Mouse (Mus musculus) heart, embryonic 10.5 days (tissue): ENCODE measurements around the gene Hus1. TPM values are rescaled to one million over a fixed set of nuclear protein-coding genes. Genes with fewer than 3 reads are reported as not detected.

Experiments
- DNase-seq: peaks from one replicate; pipeline ENCODE4 v3.0.0-alpha.2; 2017; ENCODE audit warnings: low spot score
- H3K27ac ChIP-seq: fragments of 300-500 bp; sonication (generic); 2 replicates; pipeline ENCODE4 v1.5.1; 2016; ENCODE audit warnings: mild to moderate bottlenecking
- H3K27me3 ChIP-seq: fragments of 300-500 bp; sonication (generic); 2 replicates; pipeline ENCODE4 v1.6.1; 2016; ENCODE audit warnings: mild to moderate bottlenecking; ENCODE audit not compliant: poor library complexity, insufficient read depth, severe bottlenecking
- H3K36me3 ChIP-seq: fragments of 300-500 bp; sonication (generic); 2 replicates; pipeline ENCODE4 v1.6.1; 2016; ENCODE audit warnings: mild to moderate bottlenecking, moderate library complexity
- H3K4me1 ChIP-seq: fragments of 300-500 bp; sonication (generic); 2 replicates; pipeline ENCODE4 v1.6.1; 2016; ENCODE audit warnings: mild to moderate bottlenecking
- H3K4me3 ChIP-seq: fragments of 300-500 bp; sonication (generic); 2 replicates; pipeline ENCODE4 v1.5.1; 2016; ENCODE audit warnings: mild to moderate bottlenecking, moderate library complexity
- H3K9me3 ChIP-seq: fragments of 300-500 bp; sonication (generic); 2 replicates; pipeline ENCODE4 v1.6.1; 2016; ENCODE audit warnings: mild to moderate bottlenecking, moderate library complexity
- WGBS: fragments of 180-500 bp; shearing (Covaris S2); methylation state at CpG from one replicate; pipeline ENCODE4 v1.1.7; 2016; 5-methylcytosine and 5-hydroxymethylcytosine counted together
- polyA plus RNA-seq: library from polyadenylated mRNA; unstranded; fragments of >200 nt; fragmentation: Nextera tagmentation; extraction: Ambion mirVana; gene quantifications from 2 replicates; pipeline ENCODE4 v1.2.1, GENCODE M21; 2016

Hus1 gene
- 15.9 and 20.2 TPM in 2 replicates for polyA plus RNA-seq

DNA sequence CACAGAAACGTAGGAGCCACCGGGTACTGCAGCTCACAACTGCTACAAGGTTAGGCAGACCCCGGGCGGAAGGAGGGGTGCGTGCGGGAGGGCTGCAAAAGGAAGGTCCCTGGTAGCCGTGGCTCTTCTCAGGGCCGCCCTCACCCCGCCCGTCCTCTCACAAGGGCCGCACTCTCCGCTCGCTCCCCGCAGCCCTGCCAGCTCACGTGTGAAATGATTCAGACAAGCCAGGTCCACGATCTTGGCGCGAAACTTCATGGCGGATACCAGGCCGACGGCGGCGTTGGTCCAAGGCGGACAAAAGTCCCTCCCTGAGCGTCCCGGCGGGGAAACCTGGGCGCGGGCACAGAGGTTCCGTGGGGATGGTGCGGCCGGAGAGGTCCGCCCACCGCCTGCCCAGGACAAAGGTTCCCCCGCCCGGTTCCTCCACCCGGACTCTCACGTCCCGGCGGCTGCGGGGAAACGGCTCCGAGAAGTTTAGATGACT, at the start of gene Hus1:
TSS of gene Hus1 (minus strand) at position 339 of the 487 bp plus-strand sequence.
- Histone ChIP-seq H3K27me3 (no peaks in the 10 kb centered on the region), H3K27ac (peak within 1 kb of the TSS; percentile 98), H3K4me1 (peaks cover 9% of the 10 kb centered on the region; the same call in 1 of the 2 replicates), H3K4me3 (peak within 1 kb of the TSS; percentile 84), H3K9me3 (no peaks in the 10 kb centered on the region), H3K36me3 (peaks cover 23% of the 10 kb centered on the region)
- DNase-seq, result peak; percentile 95
- under 1% methylated on average over 43 of the region's 43 CpGs for WGBS

DNA sequence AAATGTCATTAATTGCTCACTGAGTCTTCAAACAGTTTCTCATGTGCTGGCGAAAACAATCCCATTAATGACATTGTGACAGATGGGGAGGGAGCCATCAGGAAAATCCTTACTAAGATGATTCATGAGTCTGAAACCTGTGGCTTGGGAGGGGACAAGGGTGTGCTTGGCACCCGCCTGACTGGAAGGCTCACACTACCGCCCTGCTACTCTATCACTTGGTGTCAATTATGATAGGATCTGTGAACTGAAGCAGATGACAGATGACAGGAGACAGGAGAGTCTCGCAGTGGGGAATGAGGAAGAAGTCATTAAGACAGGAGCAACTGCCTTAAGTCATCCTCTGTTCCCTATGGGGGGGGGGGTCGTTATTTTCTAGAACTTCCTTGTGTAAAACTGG, 49.5 kb upstream of the Hus1 start:
- 30% methylated on average over 5 of the region's 5 CpGs for WGBS
- Histone ChIP-seq H3K9me3 (no peaks in the 10 kb centered on the region), H3K4me3 (no peak overlapping the region), H3K4me1 (peaks cover 6% of the 10 kb centered on the region; the same call in 1 of the 2 replicates), H3K27ac (no peak overlapping the region), H3K27me3 (no peaks in the 10 kb centered on the region), H3K36me3 (no peaks in the 10 kb centered on the region)
- no peak for DNase-seq

DNA sequence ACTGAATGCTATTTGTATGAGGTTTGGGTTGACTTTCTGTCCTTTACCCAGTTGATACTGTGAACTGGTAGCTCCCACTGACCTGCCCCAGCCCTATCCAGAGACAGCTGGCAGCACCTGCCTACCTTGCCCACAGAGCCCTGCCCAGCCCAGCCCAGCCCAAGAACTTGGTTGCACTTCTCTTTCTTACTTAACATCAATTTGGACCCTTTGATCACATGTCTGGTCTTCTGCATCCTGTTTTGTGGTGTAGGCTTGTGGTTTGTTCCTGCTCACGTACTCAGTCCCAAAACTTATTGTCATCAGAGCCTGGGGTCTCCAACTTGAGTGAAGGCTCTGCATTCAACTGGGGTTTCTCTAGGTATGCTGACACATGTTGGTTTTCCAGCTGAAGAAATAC, 49.0 kb upstream of the Hus1 start:
- Histone ChIP-seq H3K27me3 (no peaks in the 10 kb centered on the region), H3K9me3 (no peaks in the 10 kb centered on the region), H3K27ac (no peak overlapping the region), H3K4me1 (peaks cover 6% of the 10 kb centered on the region; the same call in 1 of the 2 replicates), H3K4me3 (no peak overlapping the region), H3K36me3 (no peaks in the 10 kb centered on the region)
- DNase-seq, result no peak
- 78% methylated on average over 1 of the region's 1 CpGs for WGBS

DNA sequence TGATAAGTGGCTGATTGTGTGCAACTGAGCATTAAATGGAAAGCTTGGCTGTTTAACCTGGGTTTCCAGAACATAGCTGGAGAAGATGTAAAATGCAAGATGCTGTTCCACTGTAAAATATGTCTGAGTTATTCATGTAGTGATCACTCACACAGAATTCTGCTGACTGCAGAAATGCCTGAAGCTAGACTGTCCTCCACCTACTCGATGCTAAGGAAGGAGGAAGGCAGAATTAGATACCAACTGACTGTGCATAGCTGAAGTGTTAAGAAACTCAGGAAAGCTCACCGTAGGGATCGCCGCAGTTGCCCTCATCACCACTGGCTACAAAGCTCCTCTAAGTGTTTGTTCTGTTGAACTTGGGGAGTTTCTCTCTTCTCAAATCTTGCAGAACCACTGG, 46.7 kb upstream of the Hus1 start:
- 84% methylated on average over 4 of the region's 4 CpGs for whole genome bisulfite sequencing
- H3K4me1 ChIP-seq, result peaks cover 6% of the 10 kb centered on the region; the same call in 1 of the 2 replicates

DNA sequence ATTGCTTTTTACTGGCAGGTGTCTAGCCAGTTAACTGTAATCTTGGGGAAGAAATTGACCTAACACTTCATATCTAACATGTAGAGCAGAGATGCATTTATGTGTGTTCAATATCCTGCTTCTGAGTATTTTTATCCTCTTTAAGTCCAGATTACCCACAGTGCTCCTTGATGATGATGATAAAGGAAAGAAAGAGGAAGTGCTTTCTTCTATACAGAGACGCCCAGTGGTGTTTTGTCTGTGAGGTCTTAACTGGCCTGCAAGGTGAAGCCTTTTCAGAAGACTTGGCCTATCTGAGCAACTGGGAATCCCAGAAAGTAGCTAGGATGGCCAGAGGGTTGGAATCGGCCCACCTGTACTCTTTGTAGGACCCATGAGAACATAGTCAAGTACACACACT, 45.9 kb upstream of the Hus1 start:
- DNase-seq, result no peak
- H3K9me3 ChIP-seq, result no peaks in the 10 kb centered on the region
- no peak overlapping the region for H3K4me3 ChIP-seq
- WGBS, result 84% methylated on average over 2 of the region's 2 CpGs
- peaks cover 11% of the 10 kb centered on the region for H3K4me1 ChIP-seq
- no peak overlapping the region for H3K27ac ChIP-seq
- H3K27me3 ChIP-seq, result no peaks in the 10 kb centered on the region
- H3K36me3 ChIP-seq, result no peaks in the 10 kb centered on the region

More for the DNA sequence above, 46.7 kb upstream of the Hus1 start:
- Histone ChIP-seq H3K4me3 (no peak overlapping the region), H3K9me3 (no peaks in the 10 kb centered on the region), H3K36me3 (no peaks in the 10 kb centered on the region), H3K27ac (no peak overlapping the region), H3K27me3 (no peaks in the 10 kb centered on the region)
- DNase-seq, result no peak

DNA sequence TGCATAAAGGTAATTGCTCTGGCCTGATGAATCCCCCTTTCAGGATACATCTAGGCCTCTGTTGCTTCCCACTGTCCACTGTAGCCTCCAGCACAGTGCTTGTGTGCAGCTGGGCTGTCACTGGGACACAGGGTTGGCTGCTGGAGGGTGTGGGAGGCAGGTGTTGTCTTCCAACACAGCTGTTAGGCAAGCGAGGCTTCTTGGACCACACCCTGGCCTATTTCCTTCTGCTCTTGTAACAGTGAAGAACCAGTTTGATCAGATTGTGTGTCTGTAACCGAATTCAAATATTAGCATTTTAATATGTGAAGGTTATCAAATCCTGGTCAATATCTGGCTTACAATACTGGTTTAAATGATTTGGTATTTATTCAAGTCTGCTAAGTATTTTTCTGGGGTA, 40.9 kb upstream of the Hus1 start:
- WGBS, result 68% methylated on average over 2 of the region's 2 CpGs

DNA sequence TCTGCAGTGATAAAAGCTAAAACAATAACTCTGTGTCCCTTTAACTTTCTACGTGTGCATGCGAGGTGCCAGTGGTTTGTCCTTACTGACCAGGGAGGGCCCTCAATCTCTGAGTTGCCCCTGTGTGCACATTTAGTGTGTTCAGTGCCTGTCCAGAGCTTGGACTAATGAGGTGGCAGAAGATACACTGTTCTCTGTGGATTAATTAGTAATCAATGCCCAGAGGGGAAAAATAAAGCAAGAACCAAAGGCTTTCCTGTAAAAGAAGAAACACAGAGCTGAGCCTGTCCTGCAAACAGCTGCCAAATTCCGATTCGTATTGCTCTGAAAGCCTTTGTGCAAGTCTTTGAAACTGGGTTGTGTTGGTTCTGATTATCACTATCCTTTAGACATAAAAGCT, 39.2 kb upstream of the Hus1 start:
- H3K27me3 ChIP-seq, result peaks cover 21% of the 10 kb centered on the region; the same call in 1 of the 2 replicates
- WGBS, result 83% methylated on average over 4 of the region's 4 CpGs
- H3K9me3 ChIP-seq, result no peaks in the 10 kb centered on the region
- H3K36me3 ChIP-seq, result no peaks in the 10 kb centered on the region
- H3K4me1 ChIP-seq, result peaks cover 19% of the 10 kb centered on the region; the same call in 1 of the 2 replicates
- H3K27ac ChIP-seq, result no peak overlapping the region
- no peak for DNase-seq
- H3K4me3 ChIP-seq, result no peak overlapping the region

More for the DNA sequence above, 40.9 kb upstream of the Hus1 start:
- Histone ChIP-seq H3K36me3 (no peaks in the 10 kb centered on the region), H3K27ac (no peak overlapping the region), H3K4me1 (peaks cover 19% of the 10 kb centered on the region; the same call in 1 of the 2 replicates), H3K27me3 (peaks cover 21% of the 10 kb centered on the region; the same call in 1 of the 2 replicates), H3K9me3 (no peaks in the 10 kb centered on the region), H3K4me3 (no peak overlapping the region)
- no peak for DNase-seq

DNA sequence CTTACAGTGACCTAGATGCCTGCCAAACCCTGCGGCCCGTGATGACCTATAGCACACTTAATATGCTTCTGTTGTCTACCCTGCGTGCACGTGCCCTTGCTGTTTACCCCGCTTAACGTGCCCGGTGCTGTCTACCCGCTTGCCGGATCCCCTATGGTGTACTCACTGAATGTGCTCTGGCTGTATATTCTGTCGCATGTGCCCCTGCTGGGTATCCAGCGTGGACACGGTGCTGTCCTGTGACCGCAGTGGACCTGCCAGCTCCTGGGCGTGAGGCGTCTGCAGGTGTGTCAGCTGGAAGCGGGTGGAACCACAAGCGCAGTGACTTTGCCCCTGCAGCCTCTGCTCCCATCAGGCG, 37.7 kb upstream of the Hus1 start, which contains the start of gene Sun3:
TSS of gene Sun3 (minus strand) at position 289 of the 358 bp plus-strand sequence.
- H3K9me3 ChIP-seq, result no peaks in the 10 kb centered on the region
- no peak for DNase-seq
- H3K27ac ChIP-seq, result peak within 1 kb of the TSS; percentile 9; the same call in 1 of the 2 replicates
- peak within 1 kb of the TSS; percentile 69 for H3K4me3 ChIP-seq
- under 1% methylated on average over 18 of the region's 18 CpGs for WGBS
- H3K36me3 ChIP-seq, result no peaks in the 10 kb centered on the region
- peaks cover 19% of the 10 kb centered on the region; the same call in 1 of the 2 replicates for H3K4me1 ChIP-seq
- H3K27me3 ChIP-seq, result peaks cover 21% of the 10 kb centered on the region; the same call in 1 of the 2 replicates

DNA sequence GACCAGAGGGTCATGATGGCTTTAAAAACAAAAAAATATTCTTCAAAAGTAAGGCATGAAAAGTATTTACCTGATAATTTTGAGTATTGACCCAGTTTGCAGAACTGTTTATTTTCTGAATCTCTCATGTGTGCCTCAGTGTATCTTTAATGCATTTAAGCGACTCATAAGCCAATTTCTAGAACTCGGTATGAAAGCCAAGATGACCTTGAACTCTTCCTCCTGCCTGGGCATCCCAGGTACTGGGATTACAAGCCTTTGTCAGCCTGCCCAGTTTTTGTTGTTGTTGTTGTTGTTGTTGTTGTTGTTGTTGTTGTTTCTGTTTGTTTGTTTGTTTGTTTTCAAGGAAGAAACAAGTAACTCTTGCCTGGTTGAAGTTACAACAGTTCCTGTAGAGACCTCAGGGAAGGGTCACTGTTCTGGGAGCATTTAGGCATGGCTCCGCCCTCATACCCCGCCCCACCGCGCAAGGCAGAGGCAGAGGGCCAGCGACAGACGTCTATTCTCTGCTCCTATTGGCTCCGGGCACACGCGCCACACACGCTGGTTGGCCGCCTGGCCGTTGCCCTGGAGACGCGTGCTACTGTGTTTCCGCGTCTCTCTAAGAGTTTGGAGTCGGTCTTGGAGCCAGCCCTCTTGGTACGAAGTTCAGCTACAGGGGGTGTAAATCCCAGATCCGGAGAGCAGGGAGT, 37.2 kb upstream of the Hus1 start, which contains the start of gene Gm11992:
TSS of gene Gm11992 (plus strand) at position 584 of the 692 bp plus-strand sequence.
- Histone ChIP-seq H3K27me3 (peaks cover 21% of the 10 kb centered on the region; the same call in 1 of the 2 replicates), H3K9me3 (no peaks in the 10 kb centered on the region), H3K27ac (peak within 1 kb of the TSS; percentile 59; the same call in 1 of the 2 replicates), H3K4me3 (peak within 1 kb of the TSS; percentile 69), H3K36me3 (no peaks in the 10 kb centered on the region), H3K4me1 (peaks cover 19% of the 10 kb centered on the region; the same call in 1 of the 2 replicates)
- 4% methylated on average over 21 of the region's 21 CpGs for WGBS
- peak; percentile 95 for DNase-seq

DNA sequence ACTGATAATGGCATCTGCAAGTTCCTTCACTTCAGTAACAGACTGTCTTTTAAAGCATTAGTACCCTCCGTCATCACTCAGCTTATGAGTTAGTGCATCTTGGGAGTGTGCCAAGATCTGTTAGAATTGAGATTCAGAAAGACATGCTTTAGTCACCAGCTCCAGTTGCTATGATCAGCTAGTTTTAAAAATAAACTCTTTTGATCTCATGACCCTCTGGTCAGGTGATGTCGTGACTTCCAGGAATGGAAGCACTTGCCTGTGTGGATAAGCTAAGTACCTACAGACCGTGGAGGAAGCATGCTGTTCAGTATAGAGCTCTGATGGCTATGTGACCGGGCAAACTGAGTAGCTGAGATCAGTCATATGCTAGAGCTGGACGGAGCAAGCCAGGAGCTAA, 36.1 kb upstream of the Hus1 start:
- DNase-seq, result no peak
- peaks cover 14% of the 10 kb centered on the region; the same call in 1 of the 2 replicates for H3K4me1 ChIP-seq
- H3K9me3 ChIP-seq, result no peaks in the 10 kb centered on the region
- H3K27me3 ChIP-seq, result peaks cover 21% of the 10 kb centered on the region; the same call in 1 of the 2 replicates
- peak overlapping the region; percentile 59 for H3K27ac ChIP-seq
- H3K36me3 ChIP-seq, result no peaks in the 10 kb centered on the region
- 44% methylated on average over 5 of the region's 5 CpGs for WGBS
- H3K4me3 ChIP-seq, result no peak overlapping the region

DNA sequence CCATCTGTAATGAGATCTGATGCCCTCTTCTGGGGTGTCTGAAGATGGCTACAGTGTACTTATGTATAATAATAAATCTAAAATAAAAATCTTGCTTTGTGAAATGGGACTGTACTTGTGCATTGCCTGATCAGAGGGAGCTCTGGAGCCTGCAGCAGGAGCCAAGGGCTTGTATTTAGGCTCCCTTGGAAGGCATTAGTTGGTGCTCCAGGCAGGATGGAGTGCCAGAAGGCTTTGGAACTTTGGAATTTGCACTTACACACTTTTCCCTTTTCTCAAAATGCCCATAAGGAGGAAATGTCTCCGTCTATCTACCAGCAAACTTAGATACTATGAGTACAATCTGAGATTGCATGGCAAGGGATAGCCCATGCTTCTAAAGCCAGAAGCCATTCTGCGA, 35.6 kb upstream of the Hus1 start:
- no peak for DNase-seq
- Histone ChIP-seq H3K4me1 (peaks cover 14% of the 10 kb centered on the region; the same call in 1 of the 2 replicates), H3K27me3 (peaks cover 21% of the 10 kb centered on the region; the same call in 1 of the 2 replicates), H3K9me3 (no peaks in the 10 kb centered on the region), H3K4me3 (no peak overlapping the region), H3K36me3 (no peaks in the 10 kb centered on the region), H3K27ac (peak overlapping the region; percentile 74)
- 58% methylated on average over 2 of the region's 2 CpGs for WGBS

DNA sequence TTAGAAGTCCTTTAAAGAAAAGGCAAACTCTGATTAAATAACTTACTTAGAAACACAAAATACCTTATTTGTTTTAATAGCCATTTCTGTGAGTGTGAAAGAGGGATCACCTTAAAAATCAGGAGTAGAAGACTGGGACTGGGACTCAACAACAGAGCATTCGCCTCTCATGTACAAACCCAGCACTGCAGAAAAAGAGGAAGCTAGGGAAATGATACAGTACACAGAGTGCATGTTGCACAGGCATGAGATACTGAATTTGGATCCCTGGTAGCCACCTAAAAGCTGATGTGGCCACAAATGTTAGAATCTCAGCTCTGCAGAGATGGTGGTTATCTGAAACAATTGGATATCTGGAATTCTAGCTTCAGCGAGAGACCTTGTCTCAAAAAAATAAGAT, 20.5 kb upstream of the Hus1 start:
- H3K4me3 ChIP-seq, result no peak overlapping the region
- no peak for DNase-seq
- H3K27ac ChIP-seq, result no peak overlapping the region
- WGBS, result 81% methylated on average over 2 of the region's 2 CpGs
- H3K27me3 ChIP-seq, result no peaks in the 10 kb centered on the region
- no peaks in the 10 kb centered on the region for H3K36me3 ChIP-seq
- no peaks in the 10 kb centered on the region for H3K9me3 ChIP-seq
- H3K4me1 ChIP-seq, result no peaks in the 10 kb centered on the region

DNA sequence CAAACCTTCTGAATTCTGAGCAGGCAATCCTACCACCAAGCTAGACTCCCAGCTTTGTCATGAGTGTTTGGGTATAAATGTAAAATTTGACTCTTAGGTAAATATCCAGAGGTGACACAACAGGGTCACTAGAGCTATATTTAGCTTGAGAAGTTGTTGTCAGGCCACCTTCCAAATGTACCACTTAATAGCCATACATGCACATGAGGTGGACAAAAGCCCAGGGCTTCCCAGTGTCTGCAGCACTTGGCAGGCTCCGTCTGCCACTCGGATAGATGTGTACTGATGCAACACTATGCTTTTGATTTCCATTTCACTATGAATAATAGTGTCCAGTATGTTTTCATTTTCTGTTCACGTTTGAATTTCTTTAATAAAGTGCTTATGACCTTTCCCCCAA, 14.2 kb upstream of the Hus1 start:
- Histone ChIP-seq H3K4me3 (no peak overlapping the region), H3K27ac (no peak overlapping the region), H3K4me1 (no peaks in the 10 kb centered on the region), H3K36me3 (no peaks in the 10 kb centered on the region), H3K9me3 (no peaks in the 10 kb centered on the region), H3K27me3 (no peaks in the 10 kb centered on the region)
- DNase-seq, result no peak
- 67% methylated on average over 3 of the region's 3 CpGs for WGBS
